Mouse (Mus musculus) CH12.LX (cell line): ENCODE measurements around the gene Rhobtb1. TPM values are rescaled to one million over a fixed set of nuclear protein-coding genes. Genes with fewer than 3 reads are reported as not detected.
A peak's percentile ranks its signal among the peaks of the same experiment; 100 is the strongest.

Source experiments
- DNase-seq: peaks from one replicate; pipeline ENCODE4 v3.0.0-alpha.2; 2013; ENCODE audit errors: extremely low read depth
- H3K27ac ChIP-seq: 2 replicates; pipeline ENCODE4 v1.5.1; 2012; ENCODE audit warnings: low read depth, mild to moderate bottlenecking, control low read depth, moderate library complexity; ENCODE audit not compliant: insufficient read depth
- H3K27me3 ChIP-seq: replicated peaks from 2 replicates; pipeline ENCODE3; 2012; ENCODE audit warnings: inconsistent platforms
- H3K36me3 ChIP-seq, 2 experiments: replicated peaks in 1 of 2; 2 replicates each; pipeline versions ENCODE3 to v1.6.1; 2012; ENCODE audit warnings: inconsistent platforms in 1 of 2, low read length in 1 of 2, mild to moderate bottlenecking in 1 of 2, mixed read lengths in 1 of 2, moderate library complexity in 1 of 2; ENCODE audit not compliant: control insufficient read depth in 1 of 2, insufficient read depth in 1 of 2
- H3K4me1 ChIP-seq, 2 experiments: 2 replicates each; pipeline ENCODE4 v1.6.1; 2012; ENCODE audit warnings: inconsistent platforms in 1 of 2, moderate library complexity in 1 of 2; ENCODE audit not compliant: insufficient read depth in 2 of 2, control insufficient read depth in 1 of 2
- H3K4me2 ChIP-seq: 2 replicates; pipeline ENCODE4 v1.6.1; 2012; ENCODE audit warnings: low read depth, mild to moderate bottlenecking, control low read depth; ENCODE audit not compliant: poor library complexity, insufficient read depth, severe bottlenecking
- H3K4me3 ChIP-seq, 3 experiments: fragments of 150-350 bp in 1 of 3; sonication (generic) in 1 of 3; replicated peaks in 1 of 3; 2 replicates each; pipeline versions ENCODE3 to v1.5.1; 2011 to 2012; ENCODE audit warnings: low read depth in 2 of 3, low read length in 2 of 3, mild to moderate bottlenecking in 2 of 3, moderate library complexity in 2 of 3, control low read depth in 1 of 3, improper control_type of control experiment in 1 of 3, inconsistent platforms in 1 of 3, mixed read lengths in 1 of 3; ENCODE audit not compliant: poor library complexity in 1 of 3
- H3K79me2 ChIP-seq: replicated peaks from 2 replicates; pipeline ENCODE4 v1.6.1; 2012; ENCODE audit warnings: mild to moderate bottlenecking, moderate library complexity; ENCODE audit not compliant: control insufficient read depth, poor library complexity, insufficient read depth, severe bottlenecking; ENCODE audit errors: extremely low read depth
- H3K9ac ChIP-seq: 2 replicates; pipeline ENCODE4 v1.6.1; 2012; ENCODE audit warnings: low read depth, mild to moderate bottlenecking, control low read depth, moderate library complexity; ENCODE audit not compliant: insufficient read depth
- H3K9me3 ChIP-seq: replicated peaks from 2 replicates; pipeline ENCODE3; 2012; ENCODE audit warnings: low read length, inconsistent platforms, mixed read lengths
- BHLHE40 ChIP-seq: IDR thresholded peaks from 2 replicates; pipeline ENCODE4 v1.6.1; 2011; ENCODE audit warnings: mild to moderate bottlenecking, low read depth, low read length, improper control_type of control experiment
- CTCF ChIP-seq, 2 experiments: IDR thresholded peaks in 1 of 2; conservative IDR thresholded peaks in 1 of 2; 2 replicates each; pipeline ENCODE4 v1.5.1; 2011 to 2012; ENCODE audit warnings: low read depth in 2 of 2, low read length in 2 of 2, improper control_type of control experiment in 1 of 2, inconsistent platforms in 1 of 2, mild to moderate bottlenecking in 1 of 2, moderate library complexity in 1 of 2
- E2F4 ChIP-seq: IDR thresholded peaks from 2 replicates; pipeline ENCODE4 v1.6.1; 2011; ENCODE audit warnings: low read depth, low read length, improper control_type of control experiment; ENCODE audit not compliant: insufficient replicate concordance
- EP300 ChIP-seq: IDR thresholded peaks from 2 replicates; pipeline ENCODE4 v1.6.1; 2011; ENCODE audit warnings: low read length, improper control_type of control experiment
- ETS1 ChIP-seq: conservative IDR thresholded peaks from 2 replicates; pipeline ENCODE4 v1.6.1; 2012; ENCODE audit warnings: low read depth, mild to moderate bottlenecking, inconsistent platforms, low read length, improper control_type of control experiment, moderate library complexity
- IRF4 ChIP-seq: IDR thresholded peaks from 2 replicates; pipeline ENCODE4 v1.6.1; 2014; ENCODE audit warnings: low read depth, mild to moderate bottlenecking, inconsistent platforms, low read length, improper control_type of control experiment
- JUN ChIP-seq: IDR thresholded peaks from 2 replicates; pipeline ENCODE4 v1.6.1; 2011; ENCODE audit warnings: low read depth, mild to moderate bottlenecking, low read length, improper control_type of control experiment, moderate library complexity; ENCODE audit not compliant: insufficient read depth
- KAT2A ChIP-seq: IDR thresholded peaks from 2 replicates; pipeline ENCODE4 v1.6.1; 2012; ENCODE audit warnings: low read length, improper control_type of control experiment, inconsistent platforms; ENCODE audit not compliant: insufficient replicate concordance
- MEF2A ChIP-seq: IDR thresholded peaks from 2 replicates; pipeline ENCODE4 v1.6.1; 2014; ENCODE audit warnings: low read depth, mild to moderate bottlenecking, inconsistent platforms, low read length, improper control_type of control experiment, borderline replicate concordance
- MYC ChIP-seq: IDR thresholded peaks from 2 replicates; pipeline ENCODE4 v1.6.1; 2011; ENCODE audit warnings: low read depth, mild to moderate bottlenecking, improper control_type of control experiment, low read length
- NELFE ChIP-seq: IDR thresholded peaks from 2 replicates; pipeline ENCODE4 v1.6.1; 2011; ENCODE audit warnings: low read depth, low read length, improper control_type of control experiment
- PAX5 ChIP-seq: IDR thresholded peaks from 2 replicates; pipeline ENCODE4 v1.6.1; 2012; ENCODE audit warnings: low read length, inconsistent platforms, mixed read lengths
- POLR2A ChIP-seq: IDR thresholded peaks from 2 replicates; pipeline ENCODE4 v1.6.1; 2011; ENCODE audit warnings: low read depth, mild to moderate bottlenecking, improper control_type of control experiment, low read length
- TBP ChIP-seq: conservative IDR thresholded peaks from 2 replicates; pipeline ENCODE4 v1.6.1; 2011; ENCODE audit warnings: low read depth, low read length, improper control_type of control experiment
- TCF12 ChIP-seq: IDR thresholded peaks from 2 replicates; pipeline ENCODE4 v1.6.1; 2014; ENCODE audit warnings: low read depth, mild to moderate bottlenecking, inconsistent platforms, low read length, improper control_type of control experiment
- UBTF ChIP-seq: IDR thresholded peaks from 2 replicates; pipeline ENCODE4 v1.6.1; 2012; ENCODE audit warnings: low read depth, mild to moderate bottlenecking, inconsistent platforms, low read length, improper control_type of control experiment, moderate library complexity
- USF1 ChIP-seq: IDR thresholded peaks from 2 replicates; pipeline ENCODE4 v1.6.1; 2014; ENCODE audit warnings: low read depth, mild to moderate bottlenecking, inconsistent platforms, low read length, improper control_type of control experiment
- USF2 ChIP-seq: conservative IDR thresholded peaks from 2 replicates; pipeline ENCODE4 v1.6.1; 2011; ENCODE audit warnings: low read depth, low read length, improper control_type of control experiment
- ZC3H11A ChIP-seq: IDR thresholded peaks from 2 replicates; pipeline ENCODE4 v1.6.1; 2012; ENCODE audit warnings: low read depth, mild to moderate bottlenecking, inconsistent platforms, low read length, improper control_type of control experiment
- ZKSCAN1 ChIP-seq: IDR thresholded peaks from 2 replicates; pipeline ENCODE4 v1.6.1; 2012; ENCODE audit warnings: low read depth, inconsistent platforms, low read length, improper control_type of control experiment, borderline replicate concordance
- ZMIZ1 ChIP-seq: IDR thresholded peaks from 2 replicates; pipeline ENCODE4 v1.6.1; 2012; ENCODE audit warnings: low read depth, mild to moderate bottlenecking, inconsistent platforms, low read length, improper control_type of control experiment
- dilution Hi-C: fragments of 300-500 bp; cut with MboI; formaldehyde crosslinking; loops from 2 replicates; pipeline ENCODE4 v1.14.3; 2020; ENCODE audit warnings: low sequenced_read_pairs; ENCODE audit not compliant: extremely low pct_unique_long_range_greater_than_20kb, extremely low pct_ligation_motif_present
- in situ Hi-C: fragments of 300-500 bp; cut with MboI; formaldehyde crosslinking; loops from 3 replicates; pipeline ENCODE4 v1.14.3; 2019; ENCODE audit warnings: low sequenced_read_pairs, low pct_ligation_motif_present, low pct_unique_long_range_greater_than_20kb, mixed read lengths
- polyA plus RNA-seq: library from polyadenylated mRNA; unstranded; fragments of >175 nt; gene quantifications from 2 replicates; pipeline ENCODE4 v1.2.1, GENCODE M21; 2012; ENCODE audit warnings: low read depth; ENCODE audit not compliant: insufficient read length
- total RNA-seq, 2 experiments: library from RNA; depleted of rRNA; stranded (reverse); fragments of 300-350 nt in 1 of 2; fragments of >200 nt in 1 of 2; gene quantifications; 2 replicates each; pipeline ENCODE4 v1.2.3; 2012 to 2014

The Rhobtb1 gene
- total and polyA plus RNA-seq, 3 experiments, result 3.1 to 12.2 (median 3.4) TPM

DNA sequence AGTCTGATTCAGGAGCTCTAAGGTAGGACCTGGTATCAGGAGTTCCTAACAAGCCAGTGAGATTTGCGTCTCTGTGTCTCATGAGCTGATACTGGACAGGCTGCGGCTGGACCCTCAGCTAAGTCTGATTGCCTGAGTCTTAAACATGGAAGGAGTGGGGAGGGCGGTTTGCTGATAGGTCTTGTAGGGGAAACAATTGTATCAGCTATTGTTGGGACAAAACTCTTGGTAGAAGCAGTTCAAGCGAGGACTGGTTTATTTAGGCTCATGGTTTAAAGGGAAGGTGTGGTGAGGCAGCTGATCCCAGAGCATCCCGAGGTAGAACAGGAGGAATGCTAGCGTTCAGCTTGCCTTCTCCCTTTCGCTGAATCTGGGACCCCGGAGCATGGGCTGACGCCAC lies 69.9 kb downstream of the Rhobtb1 start:
- dilution Hi-C loops, result no loop called here
- H3K4me2 ChIP-seq, result no peak overlapping the region
- H3K9ac ChIP-seq, result no peak overlapping the region
- no peak for DNase-seq
- H3K79me2 ChIP-seq, result peaks cover 3% of the 10 kb centered on the region; the same call in 1 of the 2 replicates
- H3K4me3 ChIP-seq, result no peak overlapping the region
- in situ Hi-C loops, result no loop called here
- H3K27ac ChIP-seq, result no peak overlapping the region
- H3K27me3 ChIP-seq, result no peaks in the 10 kb centered on the region
- TF ChIP-seq ETS1 (no peak), ZMIZ1 (no peak), UBTF (no peak), E2F4 (no peak), TCF12 (no peak), POLR2A (no peak), PAX5 (no peak), MYC (no peak), TBP (no peak), USF1 (no peak), USF2 (no peak), NELFE (no peak), IRF4 (no peak), ZKSCAN1 (no peak), CTCF (conservative IDR thresholded peaks at IDR 0.05 in 1 of 2, IDR thresholded peaks at IDR 0.05 in 1 of 2; ENCODE audit: low read depth in 2 of 2, low read length in 2 of 2) (no peak)
- TF ChIP-seq, all 38 proteins: peak for 0
- Histone ChIP-seq H3K36me3 (peaks cover 0 to 10% of the 10 kb centered on the region in 2 experiments), H3K9me3 (peaks cover 6% of the 10 kb centered on the region), H3K4me1 (peaks cover 12 to 32% of the 10 kb centered on the region in 2 experiments; a peak in 3 of 4 replicates)

DNA sequence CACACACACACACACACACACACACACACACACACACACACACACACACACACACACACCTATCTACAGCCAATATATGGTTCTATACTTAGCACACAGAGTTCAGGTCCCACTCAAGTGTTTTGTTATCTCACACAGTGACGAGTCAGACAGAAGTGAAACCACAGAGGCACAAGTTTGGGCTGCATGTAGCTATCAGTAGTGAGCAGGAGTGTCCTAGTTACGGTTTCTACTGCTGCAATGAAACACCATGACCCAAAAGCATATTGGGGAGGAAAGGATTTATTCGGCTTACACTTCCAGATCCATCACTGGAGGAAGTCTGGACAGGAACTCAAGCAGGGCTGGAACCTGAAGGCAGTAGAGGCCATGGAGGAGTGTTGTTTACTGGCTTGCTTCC lies 70.7 kb downstream of the Rhobtb1 start:
- in situ Hi-C loops, result no loop called here
- dilution Hi-C loops, result no loop called here
- Histone ChIP-seq H3K9ac (no peak overlapping the region), H3K79me2 (peaks cover 3% of the 10 kb centered on the region; the same call in 1 of the 2 replicates), H3K4me1 (peaks cover 12 to 31% of the 10 kb centered on the region in 2 experiments; a peak in 3 of 4 replicates), H3K27ac (peak overlapping the region; percentile 6; the same call in 1 of the 2 replicates), H3K4me3 (no peak overlapping the region), H3K9me3 (no peaks in the 10 kb centered on the region), H3K4me2 (peak overlapping the region; percentile 59; the same call in 1 of the 2 replicates), H3K36me3 (peaks cover 0 to 7% of the 10 kb centered on the region in 2 experiments)
- peak; percentile 29 for DNase-seq
- no peak for TF ChIP-seq UBTF
- no peak for TF ChIP-seq JUN
- TF ChIP-seq IRF4, result peak; percentile 80
- peak; percentile 41; the same call in 1 of the 2 replicates for TF ChIP-seq BHLHE40
- no peak for TF ChIP-seq KAT2A
- TF ChIP-seq CTCF (conservative IDR thresholded peaks at IDR 0.05 in 1 of 2, IDR thresholded peaks at IDR 0.05 in 1 of 2; ENCODE audit: low read depth in 2 of 2, low read length in 2 of 2), result no peak
- peak; percentile 59; the same call in 1 of the 2 replicates for TF ChIP-seq MEF2A
- no peak for TF ChIP-seq E2F4
- no peak for TF ChIP-seq ZC3H11A
- TF ChIP-seq EP300, result peak; percentile 52
- TF ChIP-seq, all 38 proteins: peak for 4
- H3K27me3 ChIP-seq, result no peaks in the 10 kb centered on the region
